Mouse (Mus musculus): ENCODE measurements at regions not wholly inside any gene's neighbourhood (a gene's known extent, or its start where the extent isn't known, plus 50 kb on each side); places are given as distances from the start of the nearest gene placed in this dataset.

GRCm38 (mm10) chr14:99366281-99366987 lies 67.9 kb downstream of the Klf5 start:
- no peak for ATAC-seq (replicated peaks; ENCODE audit: poor library complexity, severe bottlenecking)

DNA sequence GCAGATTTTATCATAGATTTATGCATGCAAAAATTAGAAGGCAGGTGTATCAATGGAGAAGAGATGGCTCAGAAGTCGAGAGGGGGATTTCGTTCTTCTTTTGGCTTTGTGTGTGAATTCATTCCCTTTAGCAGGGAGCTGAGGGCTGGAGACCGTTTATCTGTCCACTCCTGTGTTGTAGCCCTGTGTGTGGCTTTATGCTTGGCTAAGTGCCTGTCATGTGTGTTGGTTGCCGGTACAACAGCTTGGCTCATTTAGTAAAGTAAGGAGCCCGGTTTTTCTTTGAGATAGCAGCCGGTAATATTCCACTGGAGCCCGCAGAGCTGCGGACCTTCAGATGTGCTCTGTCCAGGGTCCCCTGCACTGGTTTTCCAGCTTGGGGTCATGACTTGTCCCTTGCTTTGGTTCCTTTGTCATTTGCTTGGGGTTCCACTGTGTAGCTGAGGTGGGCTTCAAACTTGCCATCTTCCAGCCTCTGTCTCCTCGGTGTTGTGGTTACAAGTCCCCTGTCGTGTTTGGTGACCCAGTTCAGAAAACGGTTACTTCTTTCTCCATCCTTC lies 68.6 kb downstream of the Klf5 start:
- ATAC-seq (replicated peaks; ENCODE audit: poor library complexity, severe bottlenecking) = no peak

DNA sequence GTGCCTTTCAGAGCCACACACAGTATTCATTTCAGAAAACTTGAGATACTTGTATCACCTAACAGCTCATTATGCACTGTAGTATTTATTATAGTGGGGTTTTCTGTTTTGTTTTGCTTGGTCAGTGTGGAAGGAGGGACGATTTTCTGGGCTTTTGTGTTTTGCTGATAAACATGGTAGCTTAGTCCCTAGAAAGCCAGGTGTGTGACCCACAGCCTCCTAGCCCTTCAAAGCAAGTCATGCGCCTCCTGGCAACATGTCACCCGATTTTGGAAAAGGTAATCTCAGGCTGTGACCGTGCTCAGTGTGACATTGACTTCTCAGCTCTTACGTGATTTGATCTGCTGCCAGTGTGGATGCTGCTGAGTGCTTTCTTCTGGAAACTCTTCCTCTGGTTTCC lies 70.9 kb downstream of the Klf5 start:
- ATAC-seq (replicated peaks; ENCODE audit: poor library complexity, severe bottlenecking) = no peak

GRCm38 (mm10) chr14:99373682-99374081 lies 75.2 kb downstream of the Klf5 start:
- ATAC-seq (replicated peaks; ENCODE audit: poor library complexity, severe bottlenecking) = no peak

DNA sequence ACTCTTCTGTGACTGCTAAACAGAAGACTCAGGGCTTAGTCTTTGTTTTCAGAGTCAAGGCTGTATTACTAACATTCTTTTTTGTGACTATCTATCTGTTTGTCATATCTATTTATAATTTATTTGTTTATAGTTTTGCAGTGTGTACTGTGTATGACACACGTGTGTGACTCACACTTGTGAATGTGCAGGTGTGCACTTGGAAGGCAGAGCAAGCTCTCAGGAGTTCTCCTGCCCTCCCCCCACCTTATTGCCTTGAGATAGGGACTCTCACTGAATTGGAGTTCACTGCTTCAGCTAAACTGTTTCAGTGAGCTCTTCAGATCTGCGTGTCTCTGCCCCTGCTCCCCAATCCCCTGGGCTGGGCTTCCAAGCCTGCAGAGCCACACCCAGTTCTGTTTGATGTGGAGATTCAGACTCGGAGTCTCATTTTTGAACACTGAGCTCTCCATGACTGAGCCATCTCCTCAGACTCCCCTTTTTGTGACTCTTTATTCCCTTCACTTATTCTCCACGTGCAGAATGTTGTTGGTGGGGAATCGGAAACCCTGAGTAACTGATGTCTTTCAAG lies 76.6 kb downstream of the Klf5 start:
- no peak for ATAC-seq (replicated peaks; ENCODE audit: poor library complexity, severe bottlenecking)

DNA sequence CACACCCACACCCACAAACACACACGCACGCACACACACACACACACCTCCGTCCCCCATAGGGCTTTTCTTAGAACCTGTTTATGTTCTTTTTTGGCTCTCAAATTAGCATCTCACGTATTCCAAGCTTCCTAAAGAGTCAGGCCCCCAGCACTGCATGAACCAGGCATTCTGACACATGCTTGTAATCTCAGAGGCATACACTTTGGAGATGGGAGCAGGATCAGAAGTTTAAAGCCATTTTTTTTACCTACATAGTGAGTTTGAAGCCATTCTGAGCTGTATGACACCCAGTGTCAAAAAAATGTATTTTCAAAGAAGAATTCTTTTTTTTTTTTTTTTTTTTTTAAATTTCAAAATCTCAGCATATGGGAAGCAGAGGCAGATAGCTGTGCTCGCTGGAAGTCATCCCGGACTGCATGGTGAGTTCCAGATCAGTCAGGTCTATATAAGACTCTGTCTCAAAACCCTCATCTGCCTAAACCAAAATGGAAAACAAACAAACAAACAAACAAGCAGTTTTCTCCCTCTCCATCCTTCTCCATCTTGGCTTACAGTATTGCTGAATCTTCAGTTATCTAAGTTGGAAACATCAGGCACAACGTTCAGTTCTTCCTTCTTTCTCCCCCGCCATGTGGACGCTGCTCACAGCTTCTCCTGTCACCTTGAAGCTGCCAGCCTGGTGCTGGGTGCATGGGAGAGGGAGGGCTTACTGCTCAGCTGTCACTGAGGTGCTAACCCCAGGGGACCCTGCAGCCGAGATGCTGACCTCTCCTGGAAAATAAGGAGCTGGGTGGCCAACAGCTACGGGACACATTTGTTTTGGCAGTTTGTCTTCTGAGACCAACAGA lies 78.4 kb downstream of the Klf5 start:
- ATAC-seq (replicated peaks; ENCODE audit: poor library complexity, severe bottlenecking) = no peak

- no peak for ATAC-seq (replicated peaks; ENCODE audit: poor library complexity, severe bottlenecking)
Measured at GRCm38 (mm10) chr14:99381262-99382017, 82.9 kb downstream of the Klf5 start.

GRCm38 (mm10) chr14:99382051-99382450 lies 83.6 kb downstream of the Klf5 start:
- no peak for ATAC-seq (replicated peaks; ENCODE audit: poor library complexity, severe bottlenecking)

GRCm38 (mm10) chr14:99383170-99383569 lies 84.7 kb downstream of the Klf5 start:
- ATAC-seq (replicated peaks; ENCODE audit: poor library complexity, severe bottlenecking) = no peak

DNA sequence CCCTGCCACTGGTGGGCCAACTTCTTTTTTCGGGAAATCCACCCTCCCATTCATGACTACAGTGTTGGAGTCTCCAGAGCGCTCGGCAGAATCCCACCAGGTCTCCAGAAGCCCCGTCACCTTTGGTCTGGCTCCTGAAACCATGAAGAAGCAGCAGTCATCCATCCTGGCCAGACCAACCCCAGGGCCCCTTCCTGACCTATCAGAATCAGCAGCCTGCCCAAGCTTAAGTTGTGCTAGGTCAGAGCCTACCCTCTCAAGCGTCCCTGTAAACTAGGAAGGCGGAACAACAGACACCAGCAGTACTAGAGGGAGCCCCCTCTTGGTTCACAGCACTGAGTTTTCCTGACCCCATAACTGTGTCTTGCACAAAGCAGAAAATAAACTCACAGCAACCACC lies 89.1 kb downstream of the Klf5 start:
- no peak for ATAC-seq (replicated peaks; ENCODE audit: poor library complexity, severe bottlenecking)

GRCm38 (mm10) chr14:99389306-99389705 lies 90.8 kb downstream of the Klf5 start:
- no peak for ATAC-seq (replicated peaks; ENCODE audit: poor library complexity, severe bottlenecking)

GRCm38 (mm10) chr14:99391700-99392099 lies 93.2 kb downstream of the Klf5 start:
- ATAC-seq (replicated peaks; ENCODE audit: poor library complexity, severe bottlenecking) = no peak

DNA sequence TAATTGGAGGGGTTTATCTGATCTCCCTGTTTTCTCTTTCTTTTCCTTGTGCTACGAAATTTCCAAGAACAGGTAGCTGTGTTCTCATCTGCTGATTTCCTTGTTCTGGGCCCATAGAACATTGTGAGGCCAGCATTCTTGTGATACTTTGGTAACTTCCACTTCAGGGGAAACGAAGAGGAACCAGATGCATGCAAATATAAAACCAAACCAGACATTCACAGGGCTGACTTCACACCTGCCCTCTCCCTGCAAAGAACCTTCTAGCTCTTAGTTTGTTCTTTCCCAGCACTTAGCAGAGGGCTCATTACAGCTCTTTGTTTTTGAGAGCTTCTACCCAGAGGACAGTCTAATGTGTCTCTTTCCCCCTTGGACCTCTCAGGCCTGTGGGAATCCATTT lies 94.3 kb downstream of the Klf5 start:
- ATAC-seq (replicated peaks; ENCODE audit: poor library complexity, severe bottlenecking) = no peak

- ATAC-seq (replicated peaks; ENCODE audit: poor library complexity, severe bottlenecking) = no peak
Measured at GRCm38 (mm10) chr14:99393611-99394010, 95.1 kb downstream of the Klf5 start.

DNA sequence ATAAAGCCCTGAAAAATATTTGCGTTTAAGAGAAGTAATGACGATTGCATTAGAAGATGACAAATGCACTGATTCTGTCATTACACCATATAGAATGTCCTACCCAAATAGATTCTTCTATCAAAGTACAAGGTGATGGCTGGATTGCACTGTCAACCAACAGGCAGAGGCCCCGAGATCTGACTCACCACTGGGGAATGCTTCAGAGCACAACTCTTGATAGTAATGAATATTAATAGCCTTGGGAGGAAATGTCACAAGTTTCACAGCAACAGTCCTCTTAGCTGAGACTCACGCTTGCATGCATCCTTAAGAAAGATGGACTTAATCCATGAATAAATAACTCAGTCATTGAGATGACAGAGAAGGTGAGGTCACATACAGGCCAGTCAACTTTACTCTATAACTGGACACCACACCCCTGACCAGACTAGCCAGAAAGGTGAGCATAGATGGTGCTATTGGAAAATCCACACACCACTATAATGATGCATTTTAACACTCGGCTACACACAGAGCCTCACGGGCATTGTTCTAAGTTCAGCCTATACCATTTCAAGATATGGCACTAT lies 104.8 kb downstream of the Klf5 start:
- ATAC-seq (replicated peaks; ENCODE audit: poor library complexity, severe bottlenecking) = no peak

DNA sequence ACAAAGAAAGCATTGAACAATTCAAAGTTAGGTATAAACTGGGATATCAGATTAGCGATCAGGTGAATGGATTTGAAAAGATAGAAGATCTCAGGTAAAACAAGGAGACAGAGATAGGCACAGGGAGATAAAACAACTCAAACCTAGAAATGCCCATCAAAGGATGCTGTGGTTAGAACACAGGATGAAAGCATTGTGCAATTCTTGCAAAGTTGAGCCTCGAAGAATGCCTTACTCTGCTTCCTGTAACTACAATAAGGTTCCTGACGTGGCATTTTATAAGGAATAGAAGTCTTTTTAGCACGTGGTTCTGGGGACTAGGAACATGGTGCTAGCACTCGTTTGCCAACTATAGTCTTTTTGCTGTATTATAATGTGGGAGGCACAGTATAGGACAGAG lies 106.7 kb downstream of the Klf5 start:
- ATAC-seq (replicated peaks; ENCODE audit: poor library complexity, severe bottlenecking) = peak; percentile 66

GRCm38 (mm10) chr14:99411835-99412234 lies 113.3 kb downstream of the Klf5 start:
- no peak for ATAC-seq (replicated peaks; ENCODE audit: poor library complexity, severe bottlenecking)

GRCm38 (mm10) chr14:99416169-99416568 lies 117.7 kb downstream of the Klf5 start:
- no peak for ATAC-seq (replicated peaks; ENCODE audit: poor library complexity, severe bottlenecking)

DNA sequence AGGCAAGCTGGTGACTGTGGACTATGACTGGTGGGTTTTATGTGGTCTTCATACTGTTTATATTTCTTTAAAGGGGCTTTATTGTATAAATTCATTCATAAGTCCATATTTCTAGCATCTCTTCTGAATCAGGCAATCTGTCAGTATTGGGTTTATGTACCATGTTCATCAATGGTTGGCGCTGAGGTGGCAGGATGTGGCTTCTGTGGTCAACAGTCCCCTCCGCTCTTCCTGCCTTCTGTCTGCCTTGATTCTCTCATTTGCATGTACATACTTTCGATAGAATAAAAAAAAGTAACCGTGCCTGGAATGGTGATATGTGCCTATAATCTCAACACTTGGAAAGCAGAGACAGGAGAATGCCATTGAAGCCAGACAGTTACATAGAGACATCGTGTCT lies 120.5 kb downstream of the Klf5 start:
- no peak; the same call in 1 of the 2 replicates for ATAC-seq (replicated peaks; ENCODE audit: poor library complexity, severe bottlenecking)

GRCm38 (mm10) chr14:99423334-99423733 lies 124.8 kb downstream of the Klf5 start:
- ATAC-seq (replicated peaks; ENCODE audit: poor library complexity, severe bottlenecking) = no peak
